ENCODE assay signal across 11 mouse cellular contexts in genomic region chr15:12222564-12223302, GRCm38 (mm10). TPM values are rescaled to one million over a fixed set of nuclear protein-coding genes. Genes with fewer than 3 reads are reported as not detected.
A peak's percentile ranks its signal among the peaks of the same experiment; 100 is the strongest.
DNase-seq lines count a peak whose midpoint lies in the region; ATAC-seq and TF ChIP-seq lines count a peak whose summit lies in the region.
"Had no signal": no experiment of that assay in that cellular context is flagged by ENCODE, and none has a peak within 500 bp of the region (broad histone marks: within the 10 kb centered on the region; RNA-seq: fewer than 3 reads in every experiment).

No protein-coding gene starts in this region.

- H3K36me3 ChIP-seq in embryonic facial prominence, embryonic 13.5 days, result no peaks in the 10 kb centered on the region
- no peaks in the 10 kb centered on the region for H3K36me3 ChIP-seq in hindbrain, embryonic 12.5 days
- no peaks in the 10 kb centered on the region for H3K36me3 ChIP-seq in neural tube, embryonic 12.5 days

- TF ChIP-seq CTCF in layer of hippocampus, adult 2 months (conservative IDR thresholded peaks at IDR 0.05), result no peak

- 32% methylated on average over 8 of the region's 8 CpGs for WGBS in embryonic facial prominence, embryonic 13.5 days
- WGBS in hindbrain, embryonic 12.5 days, result 11% methylated on average over 8 of the region's 8 CpGs
- WGBS in neural tube, embryonic 12.5 days, result 13% methylated on average over 8 of the region's 8 CpGs

- H3K9ac ChIP-seq in embryonic facial prominence, embryonic 13.5 days, result no peak overlapping the region
- no peak overlapping the region for H3K9ac ChIP-seq in hindbrain, embryonic 12.5 days
- H3K9ac ChIP-seq in neural tube, embryonic 12.5 days, result no peak overlapping the region

- H3K27me3 ChIP-seq in embryonic facial prominence, embryonic 13.5 days, result no peaks in the 10 kb centered on the region
- no peaks in the 10 kb centered on the region for H3K27me3 ChIP-seq in hindbrain, embryonic 12.5 days
- H3K27me3 ChIP-seq in neural tube, embryonic 12.5 days (replicated peaks), result no peaks in the 10 kb centered on the region

- H3K9me3 ChIP-seq in embryonic facial prominence, embryonic 13.5 days, result no peaks in the 10 kb centered on the region
- H3K9me3 ChIP-seq in hindbrain, embryonic 12.5 days (replicated peaks), result no peaks in the 10 kb centered on the region
- no peaks in the 10 kb centered on the region for H3K9me3 ChIP-seq in neural tube, embryonic 12.5 days

- H3K27ac ChIP-seq in layer of hippocampus, adult 2 months, result peak overlapping the region; percentile 59; the same call in 1 of the 2 replicates
- peak overlapping the region; percentile 40; the same call in 1 of the 2 replicates for H3K27ac ChIP-seq in embryonic facial prominence, embryonic 13.5 days
- peak overlapping the region; percentile 23; the same call in 1 of the 2 replicates for H3K27ac ChIP-seq in hindbrain, embryonic 12.5 days
- no peak overlapping the region for H3K27ac ChIP-seq in neural tube, embryonic 12.5 days

- no peak for ATAC-seq in embryonic facial prominence, embryonic 13.5 days (ENCODE audit: insufficient number of reproducible peaks, insufficient read depth, low FRiP score, low TSS enrichment, low read depth)
- 0 out of 2 replicates have a peak, but pooled peaks have one; percentile 38 for ATAC-seq in hindbrain, embryonic 12.5 days (ENCODE audit: low FRiP score)
- ATAC-seq in neural tube, embryonic 12.5 days (ENCODE audit: low FRiP score, low read depth), result 0 out of 2 replicates have a peak, but pooled peaks have one; percentile 21
- ATAC-seq: intestine, postnatal 0 days had no signal

- H3K4me3 ChIP-seq in layer of hippocampus, adult 2 months, result no peak overlapping the region
- no peak overlapping the region for H3K4me3 ChIP-seq in embryonic facial prominence, embryonic 13.5 days
- no peak overlapping the region for H3K4me3 ChIP-seq in hindbrain, embryonic 12.5 days
- H3K4me3 ChIP-seq in neural tube, embryonic 12.5 days, result no peak overlapping the region

- no peak overlapping the region for H3K4me2 ChIP-seq in embryonic facial prominence, embryonic 13.5 days
- H3K4me2 ChIP-seq in hindbrain, embryonic 12.5 days (replicated peaks), result no peak overlapping the region
- no peak overlapping the region for H3K4me2 ChIP-seq in neural tube, embryonic 12.5 days (replicated peaks)
- H3K4me2 ChIP-seq: heart, embryonic 11.5 days had no signal

- H3K4me1 ChIP-seq in embryonic facial prominence, embryonic 13.5 days, result peaks cover 28% of the 10 kb centered on the region
- peaks cover 33% of the 10 kb centered on the region for H3K4me1 ChIP-seq in hindbrain, embryonic 12.5 days
- peaks cover 27% of the 10 kb centered on the region for H3K4me1 ChIP-seq in neural tube, embryonic 12.5 days

- DNase-seq in layer of hippocampus, adult 2 months (ENCODE audit: low spot score in 2 of 2), result no peak
- DNase-seq in layer of hippocampus, postnatal 36 days, result no peak
- DNase-seq in kidney, postnatal 14 days, result no peak
- DNase-seq in spleen, postnatal 14 days (ENCODE audit: low spot score in 2 of 2), result no peak
- DNase-seq: adrenal gland, postnatal 10 days; lung, postnatal 36 days had no signal

RNA-seq across cellular contexts. Expression of gene Mtmr12, which starts 17.9 kb away (rescaled TPM):
- 10 to 100 TPM; 58.1 to 58.9 TPM for total RNA-seq in layer of hippocampus, adult 2 months (2021)
- total RNA-seq in layer of hippocampus, postnatal 36 days (2021), result 10 to 100 TPM; 55.4 to 58.1 TPM
- 16.1 and 18.5 TPM in 2 replicates for polyA plus RNA-seq in embryonic facial prominence, embryonic 13.5 days (2015; fragmentation: Nextera tagmentation; extraction: Ambion mirVana)
- 16.5 and 16.6 TPM in 2 replicates for polyA plus RNA-seq in hindbrain, embryonic 12.5 days (2016; fragmentation: Nextera tagmentation; extraction: Ambion mirVana)
- 12.4 and 14.0 TPM in 2 replicates for polyA plus RNA-seq in neural tube, embryonic 12.5 days (2016; fragmentation: Nextera tagmentation; extraction: Ambion mirVana)
